Mouse (Mus musculus) cortical plate, adult 2 months (tissue): ENCODE data around the gene Higd1c.

Experiments
- CTCF ChIP-seq: fragments of 200-500 bp; IDR thresholded peaks from 2 replicates; pipeline ENCODE4 v1.5.1; 2011; ENCODE audit warnings: mild to moderate bottlenecking, control low read depth, low read length; ENCODE audit not compliant: insufficient read depth; ENCODE audit errors: extremely low read depth
- POLR2A ChIP-seq: fragments of 200-500 bp; IDR thresholded peaks from 2 replicates; pipeline ENCODE4 v1.6.1; 2011; ENCODE audit warnings: mild to moderate bottlenecking, low read length, control low read depth; ENCODE audit not compliant: insufficient read depth; ENCODE audit errors: extremely low read depth

GRCm38 (mm10) chr15:100391066-100391465, 26.7 kb downstream of the Higd1c start:
- no peak for TF ChIP-seq POLR2A
- TF ChIP-seq CTCF, result no peak
